ENCODE assay signal across 8 mouse cellular contexts in genomic region chr19:46524601-46525321, GRCm38 (mm10). TPM values are rescaled to one million over a fixed set of nuclear protein-coding genes. Genes with fewer than 3 reads are reported as not detected.
DNase-seq lines count a peak whose midpoint lies in the region; ATAC-seq and TF ChIP-seq lines count a peak whose summit lies in the region.

No protein-coding gene starts in this region.

- H3K4me1 ChIP-seq in embryonic fibroblast, embryonic 13.5 days (ENCODE audit: control insufficient read depth, insufficient read depth, low read length): peaks cover 29% of the 10 kb centered on the region
- H3K4me1 ChIP-seq in heart, postnatal 0 days (ENCODE audit: control insufficient read depth, insufficient read depth): peaks cover 58% of the 10 kb centered on the region
- H3K4me1 ChIP-seq in megakaryocyte, embryonic 14.5 days: peaks cover 92% of the 10 kb centered on the region
- peaks cover 25% of the 10 kb centered on the region for H3K4me1 ChIP-seq in stomach, postnatal 0 days (replicated peaks; ENCODE audit: control insufficient read depth, insufficient read depth)

- no peaks in the 10 kb centered on the region for H3K36me3 ChIP-seq in heart, postnatal 0 days (replicated peaks; ENCODE audit: control insufficient read depth, insufficient read depth, low read length)
- H3K36me3 ChIP-seq in megakaryocyte, embryonic 14.5 days (replicated peaks; ENCODE audit: low read length): no peaks in the 10 kb centered on the region
- H3K36me3 ChIP-seq in stomach, postnatal 0 days (ENCODE audit: control insufficient read depth, insufficient read depth, low read length): no peaks in the 10 kb centered on the region

- 28% methylated on average over 14 of the region's 14 CpGs for WGBS in heart, postnatal 0 days
- WGBS in stomach, postnatal 0 days: 31% methylated on average over 14 of the region's 14 CpGs

- no peaks in the 10 kb centered on the region for H3K9me3 ChIP-seq in heart, postnatal 0 days (replicated peaks; ENCODE audit: control insufficient read depth, low read length)
- H3K9me3 ChIP-seq in megakaryocyte, embryonic 14.5 days: no peaks in the 10 kb centered on the region
- H3K9me3 ChIP-seq in stomach, postnatal 0 days (ENCODE audit: control insufficient read depth, low read length): no peaks in the 10 kb centered on the region

- TF ChIP-seq EP300 in heart, postnatal 0 days (IDR thresholded peaks at IDR 0.05; ENCODE audit: low read depth): no peak
- no peak for TF ChIP-seq EP300 in stomach, postnatal 0 days (optimal IDR thresholded peaks at IDR 0.05)

- TF ChIP-seq POLR2A in embryonic fibroblast, embryonic 13.5 days (IDR thresholded peaks at IDR 0.05; ENCODE audit: low read depth, low read length): no peak

- H3K27ac ChIP-seq in embryonic fibroblast, embryonic 13.5 days (ENCODE audit: insufficient read depth, low read length): peak overlapping the region; percentile 63
- H3K27ac ChIP-seq in heart, postnatal 0 days (ENCODE audit: low read depth): peak overlapping the region; percentile 79
- H3K27ac ChIP-seq in stomach, postnatal 0 days (replicated peaks): peak overlapping the region; percentile 73

- H3K4me2 ChIP-seq in heart, postnatal 0 days (ENCODE audit: low read depth, low read length): peak overlapping the region; percentile 50
- H3K4me2 ChIP-seq in stomach, postnatal 0 days (replicated peaks; ENCODE audit: low read depth): peak overlapping the region; percentile 46

- ATAC-seq in heart, postnatal 0 days (ENCODE audit: insufficient read depth, low read depth): peak; percentile 12
- ATAC-seq in stomach, postnatal 0 days (ENCODE audit: low FRiP score, low TSS enrichment): peak; percentile 83

- H3K4me3 ChIP-seq in embryonic fibroblast, embryonic 13.5 days (ENCODE audit: insufficient read depth, low read length): no peak overlapping the region
- H3K4me3 ChIP-seq in heart, postnatal 0 days (ENCODE audit: low read depth, low read length): no peak overlapping the region
- H3K4me3 ChIP-seq in megakaryocyte, embryonic 14.5 days (replicated peaks): peak overlapping the region; percentile 48
- no peak overlapping the region for H3K4me3 ChIP-seq in stomach, postnatal 0 days (ENCODE audit: low read depth, low read length)

- DNase-seq in thymus, postnatal 14 days: peak; percentile 30
- no peak for DNase-seq in thymus, postnatal 25 days
- DNase-seq in heart, postnatal 0 days (ENCODE audit: low spot score): no peak
- DNase-seq in kidney, postnatal 25 days: peak; percentile 86 to 93
- DNase-seq in stomach, postnatal 0 days (ENCODE audit: low spot score): peak; percentile 82
- DNase-seq in thymus, postnatal 10 days (ENCODE audit: low spot score in 2 of 2): no peak

- no peaks in the 10 kb centered on the region for H3K27me3 ChIP-seq in heart, postnatal 0 days (ENCODE audit: control insufficient read depth, insufficient read depth, low read length)
- no peaks in the 10 kb centered on the region for H3K27me3 ChIP-seq in megakaryocyte, embryonic 14.5 days (replicated peaks)
- H3K27me3 ChIP-seq in stomach, postnatal 0 days (ENCODE audit: control insufficient read depth, insufficient read depth, low read length): no peaks in the 10 kb centered on the region

- no peak for TF ChIP-seq CTCF in embryonic fibroblast, embryonic 13.5 days (IDR thresholded peaks at IDR 0.05; ENCODE audit: borderline replicate concordance, insufficient read depth, low read length)
- TF ChIP-seq CTCF in heart, postnatal 0 days (IDR thresholded peaks at IDR 0.05; ENCODE audit: low read depth): peak; percentile 31
- TF ChIP-seq CTCF in stomach, postnatal 0 days (IDR thresholded peaks at IDR 0.05; ENCODE audit: low read depth): peak; percentile 61

- H3K9ac ChIP-seq in heart, postnatal 0 days (replicated peaks; ENCODE audit: low read depth, low read length): peak overlapping the region; percentile 17; the same call in 1 of the 2 replicates
- no peak overlapping the region for H3K9ac ChIP-seq in stomach, postnatal 0 days (ENCODE audit: low read length)

RNA-seq across cellular contexts. Expression of gene Trim8, which starts 23.3 kb away (rescaled TPM):
- 22.1 and 25.9 TPM in 2 replicates for polyA plus RNA-seq in embryonic fibroblast, embryonic 13.5 days (2011; ENCODE audit: insufficient read length, low read depth, missing spikeins)
- total RNA-seq in heart, postnatal 0 days (2014; rRNA removed; ENCODE audit: low replicate concordance): 35.9 and 48.3 TPM in 2 replicates
- 14.3 and 14.6 TPM in 2 replicates for polyA plus RNA-seq in heart, postnatal 0 days (2015; fragmentation: Nextera tagmentation; extraction: Ambion mirVana)
- 207 and 435 TPM in 2 replicates for polyA plus RNA-seq in megakaryocyte, embryonic 14.5 days (2012; ENCODE audit: insufficient read depth, low replicate concordance)
- polyA plus RNA-seq in stomach, postnatal 0 days (2015; fragmentation: Nextera tagmentation; extraction: Ambion mirVana): 15.1 and 16.4 TPM in 2 replicates

RNA-seq across cellular contexts. Expression of gene Arl3, which starts 48.2 kb away (rescaled TPM):
- 83.5 and 94.6 TPM in 2 replicates for polyA plus RNA-seq in embryonic fibroblast, embryonic 13.5 days (2011; ENCODE audit: insufficient read length, low read depth, missing spikeins)
- 37.2 and 38.2 TPM in 2 replicates for total RNA-seq in heart, postnatal 0 days (2014; rRNA removed; ENCODE audit: low replicate concordance)
- polyA plus RNA-seq in heart, postnatal 0 days (2015; fragmentation: Nextera tagmentation; extraction: Ambion mirVana): 79.5 and 80.6 TPM in 2 replicates
- polyA plus RNA-seq in megakaryocyte, embryonic 14.5 days (2012; ENCODE audit: insufficient read depth, low replicate concordance): 5.8 and 22.9 TPM in 2 replicates
- polyA plus RNA-seq in stomach, postnatal 0 days (2015; fragmentation: Nextera tagmentation; extraction: Ambion mirVana): 39.6 and 41.6 TPM in 2 replicates

RNA-seq across cellular contexts. Expression of gene Sfxn2, which starts 48.4 kb away (rescaled TPM):
- polyA plus RNA-seq in embryonic fibroblast, embryonic 13.5 days (2011; ENCODE audit: insufficient read length, low read depth, missing spikeins): 7.6 and 8.6 TPM in 2 replicates
- total RNA-seq in heart, postnatal 0 days (2014; rRNA removed; ENCODE audit: low replicate concordance): 4.2 and 5.9 TPM in 2 replicates
- polyA plus RNA-seq in heart, postnatal 0 days (2015; fragmentation: Nextera tagmentation; extraction: Ambion mirVana): 4.6 and 5.1 TPM in 2 replicates
- 0.38 TPM in 1 of 2 replicates, not detected in the other for polyA plus RNA-seq in megakaryocyte, embryonic 14.5 days (2012; ENCODE audit: insufficient read depth, low replicate concordance)
- 9.4 and 10.0 TPM in 2 replicates for polyA plus RNA-seq in stomach, postnatal 0 days (2015; fragmentation: Nextera tagmentation; extraction: Ambion mirVana)

Comparison
In these comparisons a context has a peak if more than half of its experiments do, and no peak if none do; other contexts are left out.
1. DNase-seq: peak in thymus, postnatal 14 days (single experiment), kidney, postnatal 25 days (2 of 2) and stomach, postnatal 0 days (single experiment); none in thymus, postnatal 25 days (single experiment), heart, postnatal 0 days (single experiment) and thymus, postnatal 10 days (0 of 2).
2. Peak in every context shown above with its lines, with median percentiles within 50 percentile points of each other: H3K27ac ChIP-seq.